Mouse (Mus musculus): ENCODE measurements around the gene Adgrl2. TPM values are rescaled to one million over a fixed set of nuclear protein-coding genes. Genes with fewer than 3 reads are reported as not detected.

Gene Adgrl2
- total and polyA plus RNA-seq, 3 experiments: not detected

DNA sequence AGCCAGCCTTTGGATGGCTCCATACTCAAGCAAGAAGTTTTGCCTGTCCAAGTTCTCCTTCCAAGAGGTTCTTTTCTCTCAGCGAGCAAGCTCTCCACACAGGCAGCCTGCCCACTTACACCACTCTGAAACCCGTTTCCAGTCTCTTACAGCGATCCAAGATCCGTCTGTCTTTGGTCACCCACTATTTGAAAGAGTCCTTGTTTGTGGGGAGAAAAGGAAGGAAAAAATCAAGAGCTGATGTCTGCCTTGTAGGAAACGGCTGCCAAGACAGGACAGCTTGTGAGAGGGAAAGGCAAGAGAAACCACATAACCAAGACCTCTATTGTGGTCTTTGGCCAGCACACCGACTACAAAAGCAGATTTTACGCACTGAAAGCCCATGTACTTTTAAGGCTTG, 33.5 kb downstream of the Adgrl2 start:
- no peak for DNase-seq (ENCODE audit: low read depth, low spot score)
- no peak overlapping the region for H3K4me3 ChIP-seq (ENCODE audit: control insufficient read depth in 1 of 2, insufficient read depth in 1 of 2, low read depth in 2 of 2, low read length in 2 of 2)

DNA sequence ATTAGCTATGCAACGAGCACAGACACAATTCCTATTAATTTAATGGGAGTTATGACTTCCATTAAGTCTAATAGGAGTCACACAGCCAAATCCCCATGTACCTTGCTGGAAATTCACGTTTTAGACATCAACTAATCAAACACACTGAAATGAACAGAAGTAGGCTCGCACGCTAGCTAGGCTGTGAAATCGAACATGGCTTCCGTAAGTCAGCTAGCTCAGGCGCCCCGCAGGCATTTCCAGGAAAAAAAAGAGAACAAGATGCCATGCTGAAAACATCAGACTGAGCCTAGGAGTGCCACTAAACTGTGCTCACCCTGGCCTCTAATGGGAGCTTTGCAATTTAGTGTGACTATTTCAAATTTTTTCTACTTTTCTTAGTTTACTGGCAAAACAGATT, 40.6 kb downstream of the Adgrl2 start:
- no peak for TF ChIP-seq HCFC1 (IDR thresholded peaks at IDR 0.05; ENCODE audit: low read depth, low read length)
- no peak for TF ChIP-seq USF2 (IDR thresholded peaks at IDR 0.05; ENCODE audit: borderline replicate concordance in 1 of 2, insufficient read depth in 1 of 2, low read depth in 1 of 2, low read length in 2 of 2)
- TF ChIP-seq TBP (IDR thresholded peaks at IDR 0.05; ENCODE audit: low read depth, low read length): no peak
- TF ChIP-seq ZNF384 (IDR thresholded peaks at IDR 0.05; ENCODE audit: low read depth, low read length): no peak
- TF ChIP-seq POLR2A (IDR thresholded peaks at IDR 0.05; ENCODE audit: control insufficient read depth in 1 of 2, insufficient read depth in 1 of 2, low read depth in 1 of 2, low read length in 2 of 2, poor library complexity in 1 of 2): no peak
- TF ChIP-seq SMC3 (IDR thresholded peaks at IDR 0.05; ENCODE audit: low read depth, low read length): no peak
- no peak for TF ChIP-seq MYC (IDR thresholded peaks at IDR 0.05; ENCODE audit: low read depth, low read length)
- TF ChIP-seq JUND (IDR thresholded peaks at IDR 0.05; ENCODE audit: low read depth, low read length): no peak
- no peak for TF ChIP-seq CHD2 (IDR thresholded peaks at IDR 0.05; ENCODE audit: low read length)
- no peak for TF ChIP-seq ETS1 (IDR thresholded peaks at IDR 0.05; ENCODE audit: low read depth, low read length)
- no peak for TF ChIP-seq GATA1 (IDR thresholded peaks at IDR 0.05; ENCODE audit: low read depth, low read length)
- DNase-seq (ENCODE audit: low read depth, low spot score): no peak
- H3K9me3 ChIP-seq (replicated peaks; ENCODE audit: insufficient read depth, low read length): no peaks in the 10 kb centered on the region
- no peaks in the 10 kb centered on the region for H3K79me2 ChIP-seq (ENCODE audit: control insufficient read depth, insufficient read depth, low read length, poor library complexity)
- no peak overlapping the region for H3K9ac ChIP-seq (ENCODE audit: control insufficient read depth, low read depth, low read length, poor library complexity, severe bottlenecking)
- no peaks in the 10 kb centered on the region for H3K4me1 ChIP-seq (ENCODE audit: control insufficient read depth in 1 of 2, insufficient read depth in 2 of 2, low read length in 2 of 2)
- H3K27me3 ChIP-seq (ENCODE audit: control insufficient read depth in 1 of 2, insufficient read depth in 2 of 2, low read length in 2 of 2): no peaks in the 10 kb centered on the region
- no peak overlapping the region for H3K27ac ChIP-seq (ENCODE audit: control insufficient read depth, low read depth, low read length)
- H3K36me3 ChIP-seq (ENCODE audit: control insufficient read depth in 1 of 2, insufficient read depth in 2 of 2, low read length in 2 of 2): no peaks in the 10 kb centered on the region
- H3K4me3 ChIP-seq (ENCODE audit: control insufficient read depth in 1 of 2, insufficient read depth in 1 of 2, low read depth in 2 of 2, low read length in 2 of 2): no peak overlapping the region

More for the DNA sequence above, 33.5 kb downstream of the Adgrl2 start:
- Histone ChIP-seq H3K79me2 (ENCODE audit: control insufficient read depth, insufficient read depth, low read length, poor library complexity) (no peaks in the 10 kb centered on the region), H3K9ac (ENCODE audit: control insufficient read depth, low read depth, low read length, poor library complexity, severe bottlenecking) (no peak overlapping the region), H3K27me3 (ENCODE audit: control insufficient read depth in 1 of 2, insufficient read depth in 2 of 2, low read length in 2 of 2) (no peaks in the 10 kb centered on the region), H3K36me3 (ENCODE audit: control insufficient read depth in 1 of 2, insufficient read depth in 2 of 2, low read length in 2 of 2) (no peaks in the 10 kb centered on the region), H3K27ac (ENCODE audit: control insufficient read depth, low read depth, low read length) (no peak overlapping the region), H3K4me1 (ENCODE audit: control insufficient read depth in 1 of 2, insufficient read depth in 2 of 2, low read length in 2 of 2) (no peaks in the 10 kb centered on the region), H3K9me3 (replicated peaks; ENCODE audit: insufficient read depth, low read length) (no peaks in the 10 kb centered on the region)
- no peak for TF ChIP-seq USF2 (IDR thresholded peaks at IDR 0.05; ENCODE audit: borderline replicate concordance in 1 of 2, insufficient read depth in 1 of 2, low read depth in 1 of 2, low read length in 2 of 2)
- TF ChIP-seq CHD1 (IDR thresholded peaks at IDR 0.05; ENCODE audit: low read depth, low read length): no peak
- no peak for TF ChIP-seq MEF2A (IDR thresholded peaks at IDR 0.05; ENCODE audit: extremely low read depth, insufficient replicate concordance, low read depth, low read length, poor library complexity, severe bottlenecking)
- no peak for TF ChIP-seq ZKSCAN1 (IDR thresholded peaks at IDR 0.05; ENCODE audit: low read depth, low read length)
- TF ChIP-seq RCOR1 (IDR thresholded peaks at IDR 0.05; ENCODE audit: low read depth, low read length): no peak
- TF ChIP-seq UBTF (IDR thresholded peaks at IDR 0.05; ENCODE audit: borderline replicate concordance, insufficient read depth, low read depth, low read length): no peak
- TF ChIP-seq KAT2A (conservative IDR thresholded peaks at IDR 0.05; ENCODE audit: low read depth, low read length): no peak
- no peak for TF ChIP-seq ZMIZ1 (IDR thresholded peaks at IDR 0.05; ENCODE audit: low read depth, low read length)
- no peak for TF ChIP-seq POLR2AphosphoS5 (IDR thresholded peaks at IDR 0.05; ENCODE audit: borderline replicate concordance, low read depth, low read length)
- TF ChIP-seq SIN3A (IDR thresholded peaks at IDR 0.05; ENCODE audit: low read length): no peak
- no peak for TF ChIP-seq MAFK (IDR thresholded peaks at IDR 0.05; ENCODE audit: borderline replicate concordance, low read depth, low read length)
- no peak for TF ChIP-seq USF1 (IDR thresholded peaks at IDR 0.05; ENCODE audit: low read depth, low read length)
- TF ChIP-seq CHD2 (IDR thresholded peaks at IDR 0.05; ENCODE audit: low read length): no peak
- no peak for TF ChIP-seq MAZ (IDR thresholded peaks at IDR 0.05; ENCODE audit: low read depth, low read length)
- no peak for TF ChIP-seq BHLHE40 (IDR thresholded peaks at IDR 0.05; ENCODE audit: borderline replicate concordance, low read depth, low read length)

Measured in MEL (cell line).